Comparison of ENCODE assay signal across 10 mouse cellular contexts in the genomic region with DNA sequence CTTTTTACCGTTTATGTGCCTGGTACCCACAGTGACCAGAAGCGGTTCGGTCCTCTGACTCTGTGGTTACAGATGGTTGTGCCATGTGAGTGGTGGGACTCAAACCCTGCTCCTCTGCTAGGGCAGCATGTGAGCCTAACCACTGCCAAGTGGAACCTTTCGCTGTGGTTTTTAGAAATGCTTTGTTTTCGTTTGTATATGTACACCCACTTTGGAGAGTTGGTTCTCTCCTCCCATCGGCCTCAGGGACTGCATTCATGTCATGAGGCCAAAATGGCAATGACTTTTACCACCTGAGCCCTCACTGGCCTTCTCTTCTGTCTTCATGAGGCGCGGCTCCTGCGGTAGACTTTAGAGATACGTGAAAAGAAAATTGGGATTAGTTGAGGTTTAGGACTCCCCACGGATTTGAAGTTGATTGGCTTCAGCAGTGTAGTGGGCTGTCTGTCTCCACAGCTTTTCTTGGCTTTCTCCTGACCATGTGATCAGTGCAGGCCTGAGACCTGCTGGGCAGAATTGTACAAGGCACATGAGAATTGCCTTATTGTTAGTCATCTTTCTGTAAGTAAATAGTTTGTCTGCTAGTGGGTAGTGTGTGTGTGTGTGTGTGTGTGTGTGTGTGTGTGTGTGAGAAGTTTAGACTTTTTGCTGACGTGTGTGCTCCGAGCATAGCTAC.
DNase-seq lines count a peak whose midpoint lies in the region; ATAC-seq and TF ChIP-seq lines count a peak whose summit lies in the region.
"Had no signal": no experiment of that assay in that cellular context is flagged by ENCODE, and none has a peak within 500 bp of the region (broad histone marks: within the 10 kb centered on the region; RNA-seq: fewer than 3 reads in every experiment).

No protein-coding gene starts in this region.

- no peak overlapping the region for H3K9ac ChIP-seq in kidney, embryonic 15.5 days
- no peak overlapping the region for H3K9ac ChIP-seq in limb, embryonic 13.5 days
- H3K9ac ChIP-seq: heart, embryonic 15.5 days; lung, embryonic 15.5 days had no signal

- TF ChIP-seq CTCF in brain, embryonic 14.5 days (IDR thresholded peaks at IDR 0.05; ENCODE audit: borderline replicate concordance, extremely low read depth, insufficient read depth, insufficient read length), result no peak

- H3K27ac ChIP-seq in kidney, embryonic 15.5 days, result peak overlapping the region; percentile 41
- H3K27ac ChIP-seq in limb, embryonic 13.5 days, result no peak overlapping the region
- H3K27ac ChIP-seq: heart, embryonic 15.5 days had no signal

- no peaks in the 10 kb centered on the region for H3K36me3 ChIP-seq in kidney, embryonic 15.5 days
- H3K36me3 ChIP-seq in limb, embryonic 13.5 days, result no peaks in the 10 kb centered on the region
- H3K36me3 ChIP-seq: heart, embryonic 15.5 days; lung, embryonic 15.5 days had no signal

- peaks cover 30% of the 10 kb centered on the region for H3K4me1 ChIP-seq in kidney, embryonic 15.5 days
- H3K4me1 ChIP-seq in limb, embryonic 13.5 days, result peaks cover 63% of the 10 kb centered on the region

- H3K4me3 ChIP-seq in kidney, embryonic 15.5 days (replicated peaks), result no peak overlapping the region
- no peak overlapping the region for H3K4me3 ChIP-seq in limb, embryonic 13.5 days
- H3K4me3 ChIP-seq: heart, embryonic 15.5 days; lung, embryonic 15.5 days had no signal

- H3K27me3 ChIP-seq in kidney, embryonic 15.5 days, result no peaks in the 10 kb centered on the region
- no peaks in the 10 kb centered on the region for H3K27me3 ChIP-seq in limb, embryonic 13.5 days
- H3K27me3 ChIP-seq: heart, embryonic 15.5 days; lung, embryonic 15.5 days had no signal

- DNase-seq in kidney, postnatal 25 days, result no peak
- DNase-seq in NIH3T3 (ENCODE audit: low read depth), result peak; percentile 76
- DNase-seq in brain, embryonic 14.5 days (ENCODE audit: low read depth), result peak; percentile 33
- DNase-seq in yolk sac, embryonic 10.5 days (ENCODE audit: low spot score), result no peak
- DNase-seq: layer of hippocampus, postnatal 36 days had no signal

- H3K4me2 ChIP-seq in kidney, embryonic 15.5 days, result no peak overlapping the region
- no peak overlapping the region for H3K4me2 ChIP-seq in limb, embryonic 13.5 days (replicated peaks)
- H3K4me2 ChIP-seq: heart, embryonic 15.5 days; lung, embryonic 15.5 days had no signal

- no peaks in the 10 kb centered on the region for H3K9me3 ChIP-seq in kidney, embryonic 15.5 days (replicated peaks)
- H3K9me3 ChIP-seq in limb, embryonic 13.5 days, result no peaks in the 10 kb centered on the region
- H3K9me3 ChIP-seq: heart, embryonic 15.5 days; lung, embryonic 15.5 days had no signal

- 75% methylated on average over 13 of the region's 13 CpGs for WGBS in kidney, embryonic 15.5 days
- 51% methylated on average over 13 of the region's 13 CpGs for WGBS in limb, embryonic 13.5 days

- TF ChIP-seq POLR2A in brain, embryonic 14.5 days (IDR thresholded peaks at IDR 0.05; ENCODE audit: borderline replicate concordance, extremely low read depth, insufficient read depth, insufficient read length, poor library complexity, severe bottlenecking), result no peak

- ATAC-seq in kidney, embryonic 15.5 days (replicated peaks; ENCODE audit: low FRiP score), result peak; percentile 27; the same call in 1 of the 2 replicates
- ATAC-seq in limb, embryonic 13.5 days (ENCODE audit: low FRiP score, low read depth), result peak; percentile 65
- ATAC-seq in CD4-positive, CD25-positive, alpha-beta regulatory T cell, adult 4 months, result no peak

Comparison
In these comparisons a context has a peak if more than half of its experiments do, and no peak if none do; other contexts are left out.
1. DNase-seq: peak in NIH3T3 (single experiment) and brain, embryonic 14.5 days (single experiment); none in kidney, postnatal 25 days (0 of 2) and yolk sac, embryonic 10.5 days (single experiment).